Mouse (Mus musculus) megakaryocyte progenitor cell, adult 5-6 weeks (primary cell): ENCODE results near the gene Tbl1xr1. TPM values are rescaled to one million over a fixed set of nuclear protein-coding genes. Genes with fewer than 3 reads are reported as not detected.

ENCODE experiments used
- ATAC-seq: replicated peaks from 2 replicates; pipeline ENCODE4 v1.8.0; 2016; ENCODE audit warnings: mild to moderate bottlenecking, moderate TSS enrichment, inconsistent platforms; ENCODE audit not compliant: poor library complexity
- total RNA-seq, 2 experiments: library from RNA; stranded (forward) in 1 of 2; stranded (reverse) in 1 of 2; fragments of 157-497, 149-512 nt in 1 of 2; fragments of 200-1000 nt in 1 of 2; gene quantifications; 2 replicates each; pipeline versions ENCODE4 v1.2.3 to v1.2.4; 2015 to 2017

The Tbl1xr1 gene
- total RNA-seq, 2 experiments from 2014 or later = 84.0 to 96.3 TPM

GRCm38 (mm10) chr3:22138580-22139099 is 62.2 kb downstream of the Tbl1xr1 start:
- ATAC-seq = peak; percentile 37

- ATAC-seq = no peak
These were observed 63.7 kb downstream of the Tbl1xr1 start for GRCm38 (mm10) chr3:22140111-22140658.

GRCm38 (mm10) chr3:22141984-22142719 is 65.7 kb downstream of the Tbl1xr1 start:
- ATAC-seq = peak; percentile 53

GRCm38 (mm10) chr3:22142846-22143641 is 66.6 kb downstream of the Tbl1xr1 start:
- ATAC-seq = peak; percentile 73

- ATAC-seq = no peak
These were observed 67.8 kb downstream of the Tbl1xr1 start for GRCm38 (mm10) chr3:22144255-22144654.

GRCm38 (mm10) chr3:22147433-22147927 is 71.0 kb downstream of the Tbl1xr1 start:
- ATAC-seq = no peak; the same call in 1 of the 2 replicates

GRCm38 (mm10) chr3:22148306-22148932 is 72.0 kb downstream of the Tbl1xr1 start:
- ATAC-seq = peak; percentile 52

GRCm38 (mm10) chr3:22150872-22151530 is 74.5 kb downstream of the Tbl1xr1 start:
- ATAC-seq = peak; percentile 53

- peak; percentile 73 for ATAC-seq
These were observed 76.3 kb downstream of the Tbl1xr1 start for GRCm38 (mm10) chr3:22152773-22153172.

GRCm38 (mm10) chr3:22154522-22154921 is 78.1 kb downstream of the Tbl1xr1 start:
- no peak for ATAC-seq

- ATAC-seq = peak; percentile 66
These were observed 79.9 kb downstream of the Tbl1xr1 start for GRCm38 (mm10) chr3:22156397-22156796.

GRCm38 (mm10) chr3:22162948-22163347 is 86.5 kb downstream of the Tbl1xr1 start:
- ATAC-seq = no peak

GRCm38 (mm10) chr3:22167856-22168255 is 91.4 kb downstream of the Tbl1xr1 start:
- 0 out of 2 replicates have a peak, but pooled peaks have one; percentile 10 for ATAC-seq

GRCm38 (mm10) chr3:22168432-22168831 is 92.0 kb downstream of the Tbl1xr1 start:
- ATAC-seq = no peak

- no peak for ATAC-seq
These were observed 95.1 kb downstream of the Tbl1xr1 start for GRCm38 (mm10) chr3:22171526-22171925.

GRCm38 (mm10) chr3:22172410-22172809 is 96.0 kb downstream of the Tbl1xr1 start:
- ATAC-seq = no peak

- ATAC-seq = 0 out of 2 replicates have a peak, but pooled peaks have one; percentile 36
These were observed 96.7 kb downstream of the Tbl1xr1 start for GRCm38 (mm10) chr3:22173171-22173570.

- ATAC-seq = no peak
These were observed 97.8 kb downstream of the Tbl1xr1 start for GRCm38 (mm10) chr3:22174232-22174631.

GRCm38 (mm10) chr3:22180076-22180475 is 103.6 kb downstream of the Tbl1xr1 start:
- ATAC-seq = peak; percentile 68

- ATAC-seq = no peak
These were observed 104.6 kb downstream of the Tbl1xr1 start for GRCm38 (mm10) chr3:22181026-22181425.
